Mouse (Mus musculus): ENCODE data around the gene Lsmem1. TPM values are rescaled to one million over a fixed set of nuclear protein-coding genes. Genes with fewer than 3 reads are reported as not detected.

Lsmem1 gene
- polyA plus RNA-seq, 1 experiment from 2014 or later = 21.4 TPM

- no peak for ATAC-seq (replicated peaks; ENCODE audit: insufficient number of reproducible peaks, low FRiP score, low TSS enrichment)
- 85% methylated on average over 7 of the region's 7 CpGs for WGBS (ENCODE audit: insufficient replicate concordance)
- H3K36me3 ChIP-seq (ENCODE audit: control insufficient read depth, insufficient read depth, low read length) = no peaks in the 10 kb centered on the region
- H3K9ac ChIP-seq (ENCODE audit: low read depth, low read length) = no peak overlapping the region
- H3K4me3 ChIP-seq (ENCODE audit: low read depth, low read length) = no peak overlapping the region
- H3K4me2 ChIP-seq = no peak overlapping the region
- no peaks in the 10 kb centered on the region for H3K9me3 ChIP-seq (replicated peaks; ENCODE audit: control insufficient read depth, low read length)
- no peak overlapping the region for H3K27ac ChIP-seq (ENCODE audit: low read depth, low read length)
- no peaks in the 10 kb centered on the region for H3K4me1 ChIP-seq (ENCODE audit: control insufficient read depth, insufficient read depth, low read length)
- H3K27me3 ChIP-seq (ENCODE audit: control insufficient read depth, insufficient read depth, low read length) = no peaks in the 10 kb centered on the region
Measured at GRCm38 (mm10) chr12:40239161-40239560, 39.9 kb upstream of the Lsmem1 start.

GRCm38 (mm10) chr12:40232231-40232630, 32.9 kb upstream of the Lsmem1 start:
- no peak overlapping the region for H3K4me3 ChIP-seq (ENCODE audit: low read depth, low read length)
- no peak overlapping the region for H3K9ac ChIP-seq (ENCODE audit: low read depth, low read length)
- H3K36me3 ChIP-seq (ENCODE audit: control insufficient read depth, insufficient read depth, low read length) = no peaks in the 10 kb centered on the region
- H3K27me3 ChIP-seq (ENCODE audit: control insufficient read depth, insufficient read depth, low read length) = no peaks in the 10 kb centered on the region
- no peak for ATAC-seq (replicated peaks; ENCODE audit: insufficient number of reproducible peaks, low FRiP score, low TSS enrichment)
- no peaks in the 10 kb centered on the region for H3K9me3 ChIP-seq (replicated peaks; ENCODE audit: control insufficient read depth, low read length)
- 87% methylated on average over 1 of the region's 1 CpGs for WGBS (ENCODE audit: insufficient replicate concordance)
- H3K4me1 ChIP-seq (ENCODE audit: control insufficient read depth, insufficient read depth, low read length) = no peaks in the 10 kb centered on the region
- H3K27ac ChIP-seq (ENCODE audit: low read depth, low read length) = no peak overlapping the region
- no peak overlapping the region for H3K4me2 ChIP-seq

GRCm38 (mm10) chr12:40231632-40232031, 32.3 kb upstream of the Lsmem1 start:
- no peaks in the 10 kb centered on the region for H3K36me3 ChIP-seq (ENCODE audit: control insufficient read depth, insufficient read depth, low read length)
- no peak overlapping the region for H3K9ac ChIP-seq (ENCODE audit: low read depth, low read length)
- 78% methylated on average over 2 of the region's 2 CpGs for WGBS (ENCODE audit: insufficient replicate concordance)
- H3K4me1 ChIP-seq (ENCODE audit: control insufficient read depth, insufficient read depth, low read length) = no peaks in the 10 kb centered on the region
- H3K4me2 ChIP-seq = no peak overlapping the region
- no peaks in the 10 kb centered on the region for H3K9me3 ChIP-seq (replicated peaks; ENCODE audit: control insufficient read depth, low read length)
- no peaks in the 10 kb centered on the region for H3K27me3 ChIP-seq (ENCODE audit: control insufficient read depth, insufficient read depth, low read length)
- no peak for ATAC-seq (replicated peaks; ENCODE audit: insufficient number of reproducible peaks, low FRiP score, low TSS enrichment)
- H3K4me3 ChIP-seq (ENCODE audit: low read depth, low read length) = no peak overlapping the region
- H3K27ac ChIP-seq (ENCODE audit: low read depth, low read length) = no peak overlapping the region

- ATAC-seq (replicated peaks; ENCODE audit: insufficient number of reproducible peaks, low FRiP score, low TSS enrichment) = no peak
- Histone ChIP-seq H3K4me1 (ENCODE audit: control insufficient read depth, insufficient read depth, low read length) (peaks cover 13% of the 10 kb centered on the region), H3K4me3 (ENCODE audit: low read depth, low read length) (no peak overlapping the region), H3K9ac (ENCODE audit: low read depth, low read length) (no peak overlapping the region), H3K9me3 (replicated peaks; ENCODE audit: control insufficient read depth, low read length) (no peaks in the 10 kb centered on the region), H3K36me3 (ENCODE audit: control insufficient read depth, insufficient read depth, low read length) (no peaks in the 10 kb centered on the region), H3K27me3 (ENCODE audit: control insufficient read depth, insufficient read depth, low read length) (no peaks in the 10 kb centered on the region), H3K27ac (ENCODE audit: low read depth, low read length) (no peak overlapping the region), H3K4me2 (no peak overlapping the region)
- 91% methylated on average over 9 of the region's 9 CpGs for WGBS (ENCODE audit: insufficient replicate concordance)
Measured at GRCm38 (mm10) chr12:40224171-40224880, 25.0 kb upstream of the Lsmem1 start.

- Histone ChIP-seq H3K4me2 (peak overlapping the region; percentile 77), H3K36me3 (ENCODE audit: control insufficient read depth, insufficient read depth, low read length) (no peaks in the 10 kb centered on the region), H3K9ac (ENCODE audit: low read depth, low read length) (peak overlapping the region; percentile 69; the same call in 1 of the 2 replicates), H3K9me3 (replicated peaks; ENCODE audit: control insufficient read depth, low read length) (no peaks in the 10 kb centered on the region), H3K4me1 (ENCODE audit: control insufficient read depth, insufficient read depth, low read length) (peaks cover 13% of the 10 kb centered on the region), H3K27ac (ENCODE audit: low read depth, low read length) (peak overlapping the region; percentile 74; the same call in 1 of the 2 replicates), H3K27me3 (ENCODE audit: control insufficient read depth, insufficient read depth, low read length) (no peaks in the 10 kb centered on the region), H3K4me3 (ENCODE audit: low read depth, low read length) (peak overlapping the region; percentile 99)
- no peak for ATAC-seq (replicated peaks; ENCODE audit: insufficient number of reproducible peaks, low FRiP score, low TSS enrichment)
- WGBS (ENCODE audit: insufficient replicate concordance) = 51% methylated on average over 10 of the region's 10 CpGs
Measured at GRCm38 (mm10) chr12:40223676-40224075, 24.4 kb upstream of the Lsmem1 start.

- Histone ChIP-seq H3K4me3 (ENCODE audit: low read depth, low read length) (peak overlapping the region; percentile 99), H3K9ac (ENCODE audit: low read depth, low read length) (peak overlapping the region; percentile 98), H3K9me3 (replicated peaks; ENCODE audit: control insufficient read depth, low read length) (no peaks in the 10 kb centered on the region), H3K4me1 (ENCODE audit: control insufficient read depth, insufficient read depth, low read length) (peaks cover 13% of the 10 kb centered on the region), H3K27me3 (ENCODE audit: control insufficient read depth, insufficient read depth, low read length) (no peaks in the 10 kb centered on the region), H3K4me2 (peak overlapping the region; percentile 77), H3K36me3 (ENCODE audit: control insufficient read depth, insufficient read depth, low read length) (no peaks in the 10 kb centered on the region), H3K27ac (ENCODE audit: low read depth, low read length) (peak overlapping the region; percentile 99)
- under 1% methylated on average over 47 of the region's 47 CpGs for WGBS (ENCODE audit: insufficient replicate concordance)
- ATAC-seq (replicated peaks; ENCODE audit: insufficient number of reproducible peaks, low FRiP score, low TSS enrichment) = peak; percentile 98
Measured at GRCm38 (mm10) chr12:40223082-40223619, 23.9 kb upstream of the Lsmem1 start.

- Histone ChIP-seq H3K9me3 (replicated peaks; ENCODE audit: control insufficient read depth, low read length) (no peaks in the 10 kb centered on the region), H3K27me3 (ENCODE audit: control insufficient read depth, insufficient read depth, low read length) (no peaks in the 10 kb centered on the region), H3K4me1 (ENCODE audit: control insufficient read depth, insufficient read depth, low read length) (peaks cover 13% of the 10 kb centered on the region), H3K4me3 (ENCODE audit: low read depth, low read length) (peak overlapping the region; percentile 99), H3K9ac (ENCODE audit: low read depth, low read length) (peak overlapping the region; percentile 98), H3K4me2 (peak overlapping the region; percentile 77), H3K27ac (ENCODE audit: low read depth, low read length) (peak overlapping the region; percentile 99), H3K36me3 (ENCODE audit: control insufficient read depth, insufficient read depth, low read length) (no peaks in the 10 kb centered on the region)
- under 1% methylated on average over 81 of the region's 81 CpGs for WGBS (ENCODE audit: insufficient replicate concordance)
- ATAC-seq (replicated peaks; ENCODE audit: insufficient number of reproducible peaks, low FRiP score, low TSS enrichment) = peak; percentile 92
Measured at GRCm38 (mm10) chr12:40222251-40223081, 23.2 kb upstream of the Lsmem1 start.

- H3K27ac ChIP-seq (ENCODE audit: low read depth, low read length) = no peak overlapping the region
- H3K9ac ChIP-seq (ENCODE audit: low read depth, low read length) = peak overlapping the region; percentile 98
- no peak for ATAC-seq (replicated peaks; ENCODE audit: insufficient number of reproducible peaks, low FRiP score, low TSS enrichment)
- H3K36me3 ChIP-seq (ENCODE audit: control insufficient read depth, insufficient read depth, low read length) = no peaks in the 10 kb centered on the region
- H3K4me3 ChIP-seq (ENCODE audit: low read depth, low read length) = peak overlapping the region; percentile 99
- H3K9me3 ChIP-seq (replicated peaks; ENCODE audit: control insufficient read depth, low read length) = no peaks in the 10 kb centered on the region
- WGBS (ENCODE audit: insufficient replicate concordance) = 15% methylated on average over 5 of the region's 5 CpGs
- peak overlapping the region; percentile 77 for H3K4me2 ChIP-seq
- peaks cover 13% of the 10 kb centered on the region for H3K4me1 ChIP-seq (ENCODE audit: control insufficient read depth, insufficient read depth, low read length)
- no peaks in the 10 kb centered on the region for H3K27me3 ChIP-seq (ENCODE audit: control insufficient read depth, insufficient read depth, low read length)
Measured at GRCm38 (mm10) chr12:40221611-40222010, 22.3 kb upstream of the Lsmem1 start.

Data from heart, embryonic 11.5 days (tissue).